Mouse (Mus musculus): ENCODE results near the gene Gm29666.
A peak's percentile ranks its signal among the peaks of the same experiment; 100 is the strongest.

The Gm29666 gene

GRCm38 (mm10) chr15:84903843-84904385 lies 15.9 kb downstream of the Gm29666 start:
- no peak for DNase-seq (ENCODE audit: low spot score in 2 of 2)

- no peak for DNase-seq (ENCODE audit: low spot score in 2 of 2)
Measured at GRCm38 (mm10) chr15:84898077-84898476, 21.8 kb downstream of the Gm29666 start.

GRCm38 (mm10) chr15:84896664-84897063 lies 23.2 kb downstream of the Gm29666 start:
- no peak for DNase-seq (ENCODE audit: low spot score in 2 of 2)

GRCm38 (mm10) chr15:84896216-84896615 lies 23.6 kb downstream of the Gm29666 start:
- peak; percentile 6 to 28 for DNase-seq (ENCODE audit: low spot score in 2 of 2)

- peak; percentile 15 to 55 for DNase-seq (ENCODE audit: low spot score in 2 of 2)
Measured at GRCm38 (mm10) chr15:84891658-84892057, 28.2 kb downstream of the Gm29666 start.

GRCm38 (mm10) chr15:84891246-84891645 lies 28.6 kb downstream of the Gm29666 start:
- DNase-seq (ENCODE audit: low spot score in 2 of 2): no peak

GRCm38 (mm10) chr15:84888066-84888465 lies 31.8 kb downstream of the Gm29666 start:
- DNase-seq (ENCODE audit: low spot score in 2 of 2): no peak

- no peak for DNase-seq (ENCODE audit: low spot score in 2 of 2)
Measured at GRCm38 (mm10) chr15:84877029-84877815, 42.6 kb downstream of the Gm29666 start.

GRCm38 (mm10) chr15:84873867-84874266 lies 46.0 kb downstream of the Gm29666 start:
- DNase-seq (ENCODE audit: low spot score in 2 of 2): no peak

- DNase-seq (ENCODE audit: low spot score in 2 of 2): peak in 1 of 2 experiments; percentile 20
Measured at GRCm38 (mm10) chr15:84873079-84873478, 46.8 kb downstream of the Gm29666 start.

GRCm38 (mm10) chr15:84871802-84872201 lies 48.0 kb downstream of the Gm29666 start:
- peak in 1 of 2 experiments; percentile 24 for DNase-seq (ENCODE audit: low spot score in 2 of 2)

- no peak for DNase-seq (ENCODE audit: low spot score in 2 of 2)
Measured at GRCm38 (mm10) chr15:84861911-84862310, 57.9 kb downstream of the Gm29666 start.

Measured in heart, adult 9 months (tissue).